Mouse (Mus musculus) forelimb bud, embryonic 11.5 days (tissue): ENCODE data around the gene Thy1.

Source experiments
- DNase-seq: peaks from one replicate; pipeline ENCODE4 v3.0.0-alpha.2; 2012; ENCODE audit warnings: low read depth, low spot score

Gene Thy1

DNA sequence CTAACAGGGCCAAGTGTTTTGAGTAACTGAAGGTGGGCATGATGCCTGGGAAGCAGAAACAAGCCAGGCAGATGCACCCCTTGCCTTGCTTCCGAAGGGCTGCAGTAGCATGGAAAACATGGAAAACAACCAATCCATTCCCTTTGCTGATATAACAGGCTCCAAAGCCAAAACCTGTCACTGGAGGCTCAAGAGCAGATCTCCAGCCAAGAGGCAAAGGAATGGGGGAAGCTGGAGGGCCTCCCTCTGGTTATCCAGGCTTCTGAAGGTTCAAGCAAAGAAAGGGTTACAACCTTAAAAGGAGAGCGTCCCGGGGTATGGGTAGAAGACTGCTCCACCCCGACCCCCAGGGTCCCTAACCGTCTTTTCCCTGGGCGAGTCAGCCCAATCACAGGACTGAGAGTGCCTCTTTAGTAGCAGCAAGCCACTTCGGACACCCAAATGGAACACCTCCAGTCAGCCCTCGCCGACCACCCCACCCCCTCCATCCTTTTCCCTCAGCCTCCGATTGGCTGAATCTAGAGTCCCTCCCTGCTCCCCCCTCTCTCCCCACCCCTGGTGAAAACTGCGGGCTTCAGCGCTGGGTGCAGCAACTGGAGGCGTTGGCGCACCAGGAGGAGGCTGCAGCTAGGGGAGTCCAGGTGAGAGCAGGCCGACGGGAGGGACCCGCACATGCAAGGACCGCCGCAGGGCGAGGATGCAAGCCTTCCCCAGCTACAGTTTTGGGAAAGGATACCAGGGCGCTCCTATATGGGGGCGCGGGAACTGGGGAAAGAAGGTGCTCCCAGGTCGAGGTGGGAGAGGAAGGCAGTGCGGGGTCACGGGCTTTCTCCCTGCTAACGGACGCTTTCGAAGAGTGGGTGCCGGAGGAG is at the start of gene Thy1:
Gene Thy1 (plus strand): TSS at position 549 of the 872 bp plus-strand sequence.
- DNase-seq, result peak; percentile 27

DNA sequence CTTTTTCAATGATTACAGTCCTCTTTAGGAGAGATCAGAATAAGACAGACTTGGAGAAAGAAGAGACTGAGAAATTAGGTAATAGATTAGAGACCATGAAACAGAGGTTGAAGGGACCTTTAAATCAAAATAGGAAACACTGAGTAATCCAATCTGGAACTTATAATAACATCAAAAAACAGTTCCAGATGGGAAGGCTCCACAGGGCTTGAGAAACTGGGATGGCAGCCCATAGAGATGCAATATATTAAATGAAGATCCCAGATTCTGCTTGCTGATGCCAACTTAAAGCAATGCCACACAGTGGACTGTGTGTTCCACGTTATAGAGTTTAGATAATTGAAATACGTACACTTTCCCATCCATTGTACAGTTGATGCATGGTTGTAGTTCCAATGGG is 45.5 kb upstream of the Thy1 start:
- DNase-seq, result no peak

DNA sequence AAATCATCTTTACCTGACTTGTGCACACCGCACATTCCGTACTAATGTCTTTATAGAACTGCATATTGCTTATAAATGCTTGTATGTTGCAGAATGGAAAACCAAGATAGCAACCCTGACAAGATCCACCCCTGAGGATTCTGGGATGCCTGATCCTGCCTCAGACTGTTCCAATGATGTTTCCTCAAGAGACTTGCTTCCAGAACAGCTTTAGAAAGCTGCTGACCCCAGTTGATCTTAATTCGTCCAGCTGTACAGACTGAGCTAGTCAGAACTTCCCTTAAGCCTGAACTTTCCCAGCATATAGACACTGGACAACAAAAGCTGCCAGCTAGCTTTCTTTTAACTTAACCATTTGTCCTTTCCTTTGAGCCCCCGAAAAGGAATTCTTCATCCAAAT is 44.3 kb upstream of the Thy1 start:
- DNase-seq, result no peak

DNA sequence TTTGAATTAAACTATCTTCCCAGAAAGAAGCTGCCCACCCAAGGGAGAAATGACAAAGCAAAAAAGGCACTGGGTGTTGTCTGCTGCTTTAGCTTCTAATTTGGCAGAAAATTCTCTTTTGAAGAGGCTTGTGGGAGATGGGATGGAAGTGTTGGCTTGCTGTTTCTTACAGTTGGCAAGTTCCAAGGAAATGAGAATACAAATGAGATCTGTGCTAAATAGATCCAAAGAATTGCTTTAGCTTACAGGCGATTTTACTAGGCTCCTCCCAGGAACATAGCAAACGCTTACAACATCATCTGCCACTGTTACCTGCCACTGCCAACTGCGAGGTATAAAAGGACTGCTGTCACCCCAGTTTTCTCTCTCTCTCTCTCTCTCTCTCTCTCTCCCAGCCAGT is 38.8 kb upstream of the Thy1 start:
- DNase-seq, result no peak

DNA sequence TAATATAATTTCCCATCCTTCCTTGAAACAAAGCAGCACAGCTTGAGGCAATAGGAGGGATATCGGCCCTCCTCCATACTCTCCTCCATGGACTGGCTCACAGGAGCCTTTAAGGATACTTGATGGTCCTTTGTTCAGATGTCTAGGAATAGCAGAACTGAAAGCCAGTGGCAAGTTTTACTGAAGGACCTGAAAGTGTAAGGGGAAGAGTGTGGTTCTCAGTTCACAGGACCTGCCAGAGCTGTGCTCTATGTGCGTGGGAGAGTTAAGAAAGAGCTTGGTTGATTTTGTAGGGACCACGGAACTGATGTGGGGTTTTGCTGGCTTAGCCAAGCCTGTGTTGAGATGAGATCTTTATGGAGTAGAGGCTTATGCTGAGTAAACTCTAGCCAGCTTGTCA is 37.9 kb upstream of the Thy1 start:
- no peak for DNase-seq

DNA sequence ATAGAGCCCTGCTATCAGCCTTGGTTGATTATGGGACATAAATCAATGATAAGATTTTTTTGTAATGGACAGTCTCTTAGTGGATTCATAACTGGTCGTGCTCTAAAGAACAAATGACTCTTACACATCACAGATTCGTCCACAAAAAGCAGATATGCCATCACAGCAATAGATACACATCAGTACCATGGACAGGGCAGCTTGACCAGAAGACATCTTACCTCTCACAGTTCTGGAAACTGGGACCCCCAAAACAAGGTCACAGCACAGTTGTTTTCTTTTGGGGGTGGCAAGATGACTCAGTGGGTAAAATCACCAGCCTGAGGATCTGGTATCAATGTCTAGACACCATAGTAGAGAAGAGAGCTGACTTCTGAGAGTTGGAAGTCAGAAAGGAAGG is 35.9 kb upstream of the Thy1 start:
- DNase-seq, result no peak

DNA sequence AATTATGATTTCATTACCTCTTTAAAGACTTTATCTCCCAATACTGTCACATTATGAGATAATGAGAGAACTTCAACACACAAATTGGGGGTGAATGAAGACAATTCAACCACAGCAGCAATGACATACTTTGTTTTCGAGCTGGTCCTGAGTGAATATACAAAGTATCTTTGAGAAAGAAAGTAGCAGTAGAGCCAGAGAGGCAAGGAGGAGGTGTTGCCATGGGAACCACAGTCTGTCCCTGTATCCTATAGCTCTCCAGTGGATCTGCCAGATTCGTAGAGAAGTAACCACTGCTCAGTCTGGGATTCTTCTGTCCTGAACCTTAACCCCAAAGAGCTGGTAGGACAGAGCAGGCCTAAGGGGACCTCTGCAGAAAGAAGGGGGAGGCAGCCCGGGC is 35.2 kb upstream of the Thy1 start:
- DNase-seq, result no peak

DNA sequence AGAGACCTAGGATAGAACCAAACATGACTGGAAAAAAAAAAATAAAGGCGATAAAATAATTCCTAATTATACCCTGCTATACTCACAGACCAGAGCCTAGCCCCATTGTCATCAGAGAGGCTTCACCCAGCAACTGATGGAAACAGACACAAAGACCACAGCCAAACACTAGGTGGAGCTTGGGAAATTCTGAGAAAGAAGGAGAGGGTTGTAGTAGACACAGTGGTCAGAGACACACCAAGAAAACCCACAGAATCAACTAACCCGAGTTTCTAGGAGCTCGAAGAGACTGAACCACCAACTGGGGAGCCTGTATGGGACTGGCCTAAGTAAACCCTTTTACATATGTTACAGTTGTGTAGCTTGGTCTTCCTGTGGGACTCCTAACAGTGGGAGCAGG is 32.3 kb upstream of the Thy1 start:
- no peak for DNase-seq

DNA sequence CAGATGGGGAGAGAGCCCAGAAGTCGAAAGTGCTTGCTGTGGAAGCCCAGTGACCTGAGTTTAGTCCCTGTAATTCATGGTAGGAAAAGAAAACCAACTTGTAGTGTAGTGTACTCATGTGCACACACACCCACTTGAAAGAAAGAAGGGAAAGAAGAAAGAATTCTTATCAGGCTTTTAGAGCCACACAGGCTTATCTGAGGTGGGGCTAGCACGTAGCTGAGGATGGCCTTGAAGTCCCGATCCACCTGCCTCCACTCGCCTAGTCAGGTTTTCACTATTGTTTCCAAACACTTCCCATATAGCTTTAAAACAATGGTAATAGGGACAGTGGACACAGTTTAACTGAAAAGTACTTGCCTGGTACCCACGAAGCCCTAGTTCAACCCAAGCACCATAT is 31.5 kb upstream of the Thy1 start:
- no peak for DNase-seq

DNA sequence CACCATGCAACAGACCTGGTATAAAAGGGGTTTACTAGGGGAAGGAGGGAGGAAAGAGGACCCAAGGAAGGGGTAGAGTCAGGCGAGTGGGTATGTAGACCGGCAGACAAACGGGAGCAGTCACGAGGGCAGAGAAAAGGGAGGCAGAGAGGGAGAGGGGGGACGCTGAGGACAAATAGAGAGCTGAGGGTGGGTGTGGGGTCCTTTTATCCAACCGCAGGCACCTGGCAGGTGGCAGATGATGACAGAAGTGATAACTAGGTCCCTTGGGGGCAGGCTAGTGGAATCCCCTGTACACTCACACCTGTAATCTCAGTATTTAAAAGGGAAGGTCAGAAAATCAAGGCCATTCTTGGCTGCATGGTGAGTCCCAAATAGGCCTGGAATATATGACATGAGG is 31.0 kb upstream of the Thy1 start:
- no peak for DNase-seq

DNA sequence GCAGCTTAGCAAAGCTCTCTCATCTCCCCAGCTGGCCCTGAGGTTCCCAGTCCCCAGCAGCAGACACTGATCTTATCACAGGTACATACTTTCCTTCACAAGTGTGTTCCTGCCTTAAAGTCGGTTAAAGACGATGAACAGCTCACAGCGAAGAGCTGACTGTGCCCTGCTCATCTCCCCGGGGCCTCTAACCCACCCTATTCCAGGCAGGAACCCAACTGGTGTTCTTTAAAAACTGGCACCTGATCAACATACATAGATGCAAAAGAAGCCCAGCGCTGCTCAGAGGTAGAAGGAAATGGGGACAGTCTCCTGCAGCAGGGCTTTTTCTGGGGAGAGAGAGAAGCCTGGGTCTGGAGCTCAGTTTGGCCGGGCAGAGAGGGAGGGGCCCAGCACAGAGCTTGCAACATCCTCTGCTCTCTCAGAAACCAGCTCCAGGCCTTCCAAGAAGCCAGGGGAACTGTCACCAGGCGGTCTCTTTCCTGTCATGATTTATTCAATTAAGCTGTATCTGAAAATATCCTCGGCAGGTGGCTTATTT is 30.4 kb upstream of the Thy1 start:
- DNase-seq, result no peak

DNA sequence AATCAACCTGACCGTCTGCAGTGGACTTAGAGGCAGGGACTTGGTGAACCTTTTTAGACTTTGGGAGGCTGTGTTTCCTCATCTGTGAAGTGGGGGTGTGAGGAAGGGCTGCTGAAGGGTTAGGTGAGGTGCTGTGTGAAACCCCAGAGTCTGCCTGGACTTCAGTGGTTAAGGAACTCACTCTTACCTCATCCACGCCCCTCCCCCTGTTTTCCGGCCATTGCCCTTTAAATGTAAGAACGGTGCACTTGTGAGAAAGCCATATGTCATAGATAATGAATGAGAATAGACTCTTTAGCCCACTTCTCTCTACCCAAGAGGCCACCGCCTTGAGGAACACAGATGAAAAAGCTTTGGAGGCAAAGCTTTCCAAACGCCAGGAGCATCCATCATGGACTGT is 29.4 kb upstream of the Thy1 start:
- DNase-seq, result no peak

DNA sequence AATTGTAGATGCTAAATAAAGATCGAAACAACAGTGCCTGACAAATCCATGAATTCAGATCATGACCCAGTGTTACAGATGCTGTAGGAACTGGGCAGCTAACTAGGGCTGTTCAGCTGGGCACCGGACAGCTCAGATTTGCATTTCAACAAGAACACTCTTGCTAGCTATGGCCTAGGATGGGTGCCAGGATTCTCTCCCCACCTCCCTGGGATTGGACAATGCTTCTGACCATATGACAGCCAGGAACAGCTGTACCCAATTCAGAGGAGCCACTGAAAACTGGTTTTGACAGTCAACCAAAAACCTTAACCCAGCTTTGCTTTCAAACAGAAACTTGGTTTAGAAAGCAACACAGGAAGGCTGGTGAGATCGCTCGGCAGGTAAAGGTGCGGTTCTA is 26.9 kb upstream of the Thy1 start:
- no peak for DNase-seq

DNA sequence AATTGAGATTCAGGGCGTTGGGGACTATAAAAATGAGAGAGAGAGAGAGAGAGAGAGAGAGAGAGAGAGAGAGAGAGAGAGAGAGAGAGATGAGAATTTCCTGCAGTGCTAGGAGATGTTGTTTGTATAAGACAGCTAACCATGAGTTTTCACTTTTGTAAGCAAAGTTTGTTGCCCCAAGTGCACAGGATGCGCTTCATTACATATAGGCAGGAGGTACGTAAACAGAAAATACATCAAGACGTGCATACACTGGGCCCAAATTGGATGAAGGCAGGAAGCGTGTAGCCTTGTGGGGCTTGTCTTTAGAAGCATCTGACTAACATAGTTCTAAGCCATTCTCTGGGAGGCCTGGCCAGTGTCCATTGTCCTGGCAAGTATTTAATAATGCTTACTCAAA is 25.3 kb upstream of the Thy1 start:
- no peak for DNase-seq

DNA sequence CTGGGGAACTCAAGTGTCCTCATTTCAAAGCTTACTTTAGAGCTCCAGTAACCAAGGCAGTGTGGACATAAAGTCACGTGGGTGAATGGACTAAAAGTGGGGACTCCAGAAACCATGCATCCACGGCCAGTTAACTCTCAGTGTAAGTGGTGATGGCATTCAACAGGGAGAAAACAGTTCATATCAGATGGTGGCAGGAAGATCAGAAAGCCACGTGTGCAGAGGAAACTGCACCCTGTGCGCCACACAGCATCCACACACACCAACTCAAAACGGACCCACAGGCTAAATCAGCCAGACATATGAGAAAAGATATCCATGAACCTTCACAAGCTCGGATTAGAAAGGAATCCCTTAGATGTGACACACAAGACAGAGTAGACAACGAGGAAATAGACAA is 23.2 kb upstream of the Thy1 start:
- no peak for DNase-seq

DNA sequence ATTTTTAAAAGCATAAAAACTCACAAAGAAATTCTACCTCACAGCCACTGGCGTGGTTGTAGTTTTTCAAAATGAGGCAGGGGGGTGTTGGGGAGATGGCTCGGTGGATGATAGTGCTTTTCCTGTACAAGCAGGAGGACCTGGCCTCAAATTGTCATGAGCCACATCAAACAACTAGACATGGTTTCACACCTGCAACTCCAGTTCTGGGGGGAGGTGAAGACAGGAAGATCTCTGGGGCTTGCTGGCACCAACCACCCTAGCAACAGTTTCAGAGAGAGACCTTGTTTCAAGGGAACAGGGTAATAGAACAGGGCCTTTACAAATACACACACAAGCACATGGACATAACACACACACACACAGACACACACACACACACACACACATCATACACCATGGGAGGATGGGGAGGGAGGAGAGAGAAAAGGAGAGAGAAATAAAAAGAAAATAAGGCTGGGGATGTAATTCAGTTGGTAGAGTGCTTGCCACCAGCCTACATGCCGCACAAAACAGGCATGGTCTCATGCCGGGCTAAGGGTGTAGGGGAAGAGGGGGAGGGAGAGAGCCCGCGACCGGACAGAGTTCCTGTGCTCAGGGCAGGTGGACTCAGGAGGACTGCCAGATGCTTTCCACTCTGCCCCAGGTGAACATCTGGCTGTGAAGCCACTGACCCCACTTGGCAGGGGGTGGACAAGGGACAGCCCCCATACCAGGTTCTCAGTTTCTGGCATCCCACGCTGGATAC is 20.9 kb upstream of the Thy1 start:
- DNase-seq, result no peak

DNA sequence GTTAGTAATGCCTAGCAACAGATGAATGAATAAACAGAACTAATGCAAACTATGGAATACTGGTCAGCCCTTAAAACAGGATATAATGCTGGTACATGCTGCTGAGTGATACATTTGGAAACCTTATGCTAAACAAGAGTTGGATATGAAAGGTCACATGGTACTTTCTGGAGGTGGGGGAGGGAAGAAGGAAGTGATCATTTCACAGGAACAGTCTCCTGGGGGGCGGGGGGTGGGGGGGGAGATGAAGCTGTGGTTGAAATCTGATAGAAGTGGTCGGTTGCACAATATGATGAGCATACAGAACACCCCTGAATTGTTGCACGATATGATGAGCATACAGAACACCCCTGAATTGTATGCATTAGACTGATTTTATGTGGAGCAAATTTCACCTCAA is 19.1 kb upstream of the Thy1 start:
- DNase-seq, result no peak

DNA sequence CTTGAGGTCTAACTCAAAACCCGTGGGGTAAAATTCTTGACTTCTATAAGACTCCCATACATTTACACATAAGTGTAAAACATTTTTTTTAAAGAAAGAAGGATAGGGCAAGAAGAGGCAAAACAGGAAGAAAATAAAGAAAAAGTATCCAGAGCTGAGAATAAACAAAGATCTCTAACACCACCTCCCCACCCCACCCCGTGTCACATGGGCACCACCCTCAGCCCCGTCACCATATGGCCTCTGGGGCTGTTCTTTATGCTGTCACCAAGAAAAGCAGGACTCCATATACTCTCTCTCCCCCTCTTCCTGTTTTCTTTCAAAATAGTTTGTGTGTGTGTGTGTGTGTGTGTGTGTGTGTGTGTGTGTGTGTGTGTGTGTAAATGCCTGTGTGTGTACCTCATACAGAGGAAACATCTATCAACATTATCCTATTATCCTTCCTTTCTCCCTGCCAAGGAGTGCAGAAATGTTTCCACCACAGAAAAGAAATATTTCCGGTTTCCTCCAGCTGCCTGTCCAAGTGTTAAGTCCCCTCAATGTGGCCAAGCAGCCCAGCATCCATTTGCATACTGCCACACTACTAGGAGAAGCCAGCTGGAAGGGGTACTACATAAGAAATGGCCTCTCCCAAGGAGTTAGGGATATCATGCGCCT is 13.5 kb upstream of the Thy1 start:
- no peak for DNase-seq

DNA sequence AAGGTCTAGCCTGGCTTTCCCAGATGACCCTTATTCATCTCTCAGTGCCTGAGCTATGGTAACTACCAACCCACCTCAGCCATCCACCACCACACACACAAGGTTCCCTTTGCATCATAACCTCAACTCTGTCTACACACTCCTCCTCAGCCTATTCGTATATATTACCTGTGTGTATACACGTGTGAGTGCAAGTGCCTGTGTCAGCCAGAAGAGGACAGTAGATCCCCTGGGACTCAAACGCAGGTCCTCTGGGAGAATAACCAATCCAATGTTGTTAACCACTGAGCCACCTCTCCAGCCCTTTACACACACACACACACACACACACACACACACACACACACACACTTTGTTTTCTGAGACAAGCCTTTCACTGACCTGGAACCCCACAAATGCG is 12.5 kb upstream of the Thy1 start:
- DNase-seq, result no peak

DNA sequence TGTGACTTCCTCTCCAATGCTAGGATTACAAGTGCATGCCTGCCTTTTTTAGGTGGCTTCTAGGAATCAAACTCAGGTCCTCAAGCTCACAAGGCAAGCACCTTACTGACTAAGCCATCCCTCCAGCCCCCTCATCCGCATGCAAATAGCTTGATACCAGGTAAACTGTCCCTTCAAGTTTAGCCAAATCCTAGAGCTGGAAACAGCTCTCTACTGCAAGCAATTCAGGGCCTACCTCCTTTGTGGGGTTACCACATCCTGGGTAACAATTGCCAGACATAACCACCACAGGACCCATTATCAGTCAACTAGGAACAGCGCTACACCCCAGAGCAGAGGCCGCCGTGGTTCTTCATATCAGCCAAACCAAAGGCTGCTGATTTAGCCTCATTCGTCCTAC is 12.1 kb upstream of the Thy1 start:
- no peak for DNase-seq

DNA sequence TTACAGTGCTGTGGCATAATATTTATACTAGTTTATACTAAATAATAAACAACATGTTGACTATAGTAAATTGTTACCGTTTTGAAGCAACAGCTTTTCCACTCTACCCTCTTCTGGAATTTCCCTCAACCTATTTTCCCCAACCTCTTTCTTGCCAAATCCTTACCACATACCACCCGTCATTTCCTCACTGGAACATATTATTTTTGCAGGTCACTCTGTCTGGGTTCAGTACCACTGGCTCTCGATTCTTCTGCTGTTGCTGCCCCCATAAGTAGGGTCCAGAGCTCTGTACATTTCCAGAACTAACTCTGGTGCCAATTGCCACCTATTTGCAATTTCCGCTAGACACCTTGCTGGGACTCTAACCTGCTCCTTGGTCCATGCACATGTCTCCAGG is 11.2 kb upstream of the Thy1 start:
- no peak for DNase-seq

DNA sequence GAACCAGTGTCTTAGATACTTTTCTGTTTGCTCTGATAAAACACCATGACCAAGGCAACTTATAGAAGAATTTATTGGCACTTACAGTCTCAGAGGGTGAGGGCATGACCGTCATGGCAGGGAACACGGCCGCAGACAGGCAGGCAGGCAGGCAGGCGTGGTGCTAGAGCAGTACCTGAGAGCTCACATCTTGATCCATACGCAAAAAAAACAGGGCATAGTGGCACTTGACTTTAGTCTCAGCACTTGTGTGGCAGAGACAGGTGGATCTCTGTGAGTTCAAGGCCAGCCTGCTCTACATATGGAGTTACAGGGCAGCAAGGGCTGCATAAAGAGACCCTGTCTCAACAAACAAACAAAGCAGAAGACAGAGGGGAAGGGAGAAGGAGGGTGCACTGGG is 9.9 kb upstream of the Thy1 start:
- no peak for DNase-seq
